Mouse (Mus musculus) liver, embryonic 12.5 days (tissue): ENCODE data around the gene Cptp. TPM values are rescaled to one million over a fixed set of nuclear protein-coding genes. Genes with fewer than 3 reads are reported as not detected.

Experiments
- ATAC-seq: fragments of 200-750 bp; cut with Nextera tagmentation; 2 replicates; pipeline ENCODE4 v1.8.0; 2017; ENCODE audit warnings: moderate number of reproducible peaks, mild to moderate bottlenecking, moderate library complexity
- H3K27ac ChIP-seq: fragments of 300-500 bp; sonication (generic); 2 replicates; pipeline ENCODE4 v1.5.1; 2016; ENCODE audit warnings: mild to moderate bottlenecking
- H3K27me3 ChIP-seq: fragments of 300-500 bp; sonication (generic); replicated peaks from 2 replicates; pipeline ENCODE4 v1.6.1; 2016; ENCODE audit warnings: mild to moderate bottlenecking, moderate library complexity
- H3K36me3 ChIP-seq: fragments of 300-500 bp; sonication (generic); 2 replicates; pipeline ENCODE4 v1.6.1; 2016; ENCODE audit warnings: mild to moderate bottlenecking, moderate library complexity
- H3K4me1 ChIP-seq: fragments of 300-500 bp; sonication (generic); 2 replicates; pipeline ENCODE4 v1.6.1; 2016
- H3K4me2 ChIP-seq: fragments of 300-500 bp; sonication (generic); 2 replicates; pipeline ENCODE4 v1.6.1; 2016; ENCODE audit warnings: mild to moderate bottlenecking, moderate library complexity
- H3K4me3 ChIP-seq: fragments of 300-500 bp; sonication (generic); 2 replicates; pipeline ENCODE4 v1.5.1; 2016; ENCODE audit warnings: mild to moderate bottlenecking, moderate library complexity
- H3K9ac ChIP-seq: fragments of 300-500 bp; sonication (generic); 2 replicates; pipeline ENCODE4 v1.6.1; 2016; ENCODE audit warnings: mild to moderate bottlenecking, moderate library complexity
- H3K9me3 ChIP-seq: fragments of 300-500 bp; sonication (generic); replicated peaks from 2 replicates; pipeline ENCODE4 v1.6.1; 2016; ENCODE audit warnings: mild to moderate bottlenecking, moderate library complexity
- WGBS: fragments of 180-500 bp; shearing (Covaris S2); methylation state at CpG from one replicate; pipeline ENCODE4 v1.1.7; 2016; ENCODE audit not compliant: insufficient replicate concordance; 5-methylcytosine and 5-hydroxymethylcytosine counted together
- polyA plus RNA-seq: library from polyadenylated mRNA; unstranded; fragments of >200 nt; fragmentation: Nextera tagmentation; extraction: Ambion mirVana; gene quantifications from 2 replicates; pipeline ENCODE4 v1.2.1, GENCODE M21; 2016

The Cptp gene
- polyA plus RNA-seq, 1 experiment from 2014 or later, result 10.3 TPM

- ATAC-seq, result no peak
- Histone ChIP-seq H3K27ac (no peak overlapping the region), H3K9ac (no peak overlapping the region), H3K4me2 (no peak overlapping the region), H3K4me3 (no peak overlapping the region), H3K36me3 (peaks cover 7% of the 10 kb centered on the region), H3K27me3 (peaks cover 43% of the 10 kb centered on the region), H3K4me1 (peaks cover 50% of the 10 kb centered on the region), H3K9me3 (no peaks in the 10 kb centered on the region)
- 40% methylated on average over 8 of the region's 8 CpGs for WGBS
Observed at GRCm38 (mm10) chr4:155838187-155839153, 30.8 kb downstream of the Cptp start.

DNA sequence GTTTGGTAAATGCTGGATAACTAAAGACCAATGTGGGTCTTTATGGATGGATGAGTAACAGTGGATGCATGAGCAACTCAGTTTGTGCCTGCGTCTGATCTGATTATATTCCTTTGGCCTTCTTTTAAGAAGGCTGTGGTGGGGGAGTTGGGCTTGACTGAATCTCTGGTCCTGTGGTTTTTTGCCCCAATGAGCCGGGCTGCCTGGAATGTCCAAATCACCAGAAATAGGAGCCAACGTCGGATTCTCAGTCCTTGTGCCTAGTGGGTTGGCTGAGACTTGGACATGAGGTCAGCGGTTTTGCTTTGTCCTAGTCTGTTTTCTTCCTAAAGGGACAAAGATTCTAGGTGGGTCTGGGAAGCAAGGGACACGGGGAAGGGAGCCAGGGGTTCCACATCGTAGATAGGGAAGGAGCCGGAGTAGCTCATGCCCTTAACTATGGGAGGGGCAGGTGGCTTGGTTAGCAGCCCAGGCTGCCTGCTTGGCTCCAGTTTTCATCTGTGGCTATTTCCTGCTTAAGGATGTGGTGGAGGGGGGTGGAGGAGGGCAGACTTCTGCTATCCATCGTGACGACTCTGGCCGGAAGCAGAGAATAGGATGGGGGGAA, 31.7 kb downstream of the Cptp start:
- ATAC-seq, result no peak
- H3K27me3 ChIP-seq, result peaks cover 34% of the 10 kb centered on the region
- WGBS, result 35% methylated on average over 11 of the region's 11 CpGs
- no peak overlapping the region for H3K9ac ChIP-seq
- H3K4me2 ChIP-seq, result no peak overlapping the region
- no peak overlapping the region for H3K27ac ChIP-seq
- peaks cover 59% of the 10 kb centered on the region for H3K4me1 ChIP-seq
- H3K9me3 ChIP-seq, result no peaks in the 10 kb centered on the region
- peaks cover 17% of the 10 kb centered on the region for H3K36me3 ChIP-seq
- H3K4me3 ChIP-seq, result no peak overlapping the region

- Histone ChIP-seq H3K9ac (no peak overlapping the region), H3K36me3 (peaks cover 23% of the 10 kb centered on the region), H3K4me1 (peaks cover 44% of the 10 kb centered on the region), H3K9me3 (no peaks in the 10 kb centered on the region), H3K27me3 (no peaks in the 10 kb centered on the region), H3K4me3 (no peak overlapping the region), H3K27ac (peak overlapping the region; percentile 24; the same call in 1 of the 2 replicates), H3K4me2 (no peak overlapping the region)
- no peak for ATAC-seq
- WGBS, result 45% methylated on average over 2 of the region's 2 CpGs
Observed at GRCm38 (mm10) chr4:155833836-155834235, 35.4 kb downstream of the Cptp start.

- Histone ChIP-seq H3K27ac (no peak overlapping the region), H3K4me1 (peaks cover 41% of the 10 kb centered on the region), H3K4me3 (peak overlapping the region; percentile 80; the same call in 1 of the 2 replicates), H3K9ac (peak overlapping the region; percentile 88; the same call in 1 of the 2 replicates), H3K4me2 (peak overlapping the region; percentile 89; the same call in 1 of the 2 replicates), H3K36me3 (peaks cover 28% of the 10 kb centered on the region), H3K27me3 (no peaks in the 10 kb centered on the region), H3K9me3 (no peaks in the 10 kb centered on the region)
- no peak for ATAC-seq
- whole genome bisulfite sequencing, result 69% methylated on average over 4 of the region's 4 CpGs
Observed at GRCm38 (mm10) chr4:155833234-155833633, 36.0 kb downstream of the Cptp start.

GRCm38 (mm10) chr4:155832321-155832720, 36.9 kb downstream of the Cptp start:
- Histone ChIP-seq H3K9me3 (no peaks in the 10 kb centered on the region), H3K9ac (peak overlapping the region; percentile 88), H3K36me3 (peaks cover 37% of the 10 kb centered on the region), H3K27me3 (no peaks in the 10 kb centered on the region), H3K27ac (peak overlapping the region; percentile 91), H3K4me1 (peaks cover 32% of the 10 kb centered on the region), H3K4me2 (peak overlapping the region; percentile 89), H3K4me3 (peak overlapping the region; percentile 80)
- ATAC-seq, result no peak
- WGBS, result 46% methylated on average over 10 of the region's 10 CpGs

GRCm38 (mm10) chr4:155831831-155832230, 37.4 kb downstream of the Cptp start:
- peak overlapping the region; percentile 89 for H3K4me2 ChIP-seq
- peak overlapping the region; percentile 80 for H3K4me3 ChIP-seq
- H3K4me1 ChIP-seq, result peaks cover 32% of the 10 kb centered on the region
- no peaks in the 10 kb centered on the region for H3K9me3 ChIP-seq
- WGBS, result under 1% methylated on average over 25 of the region's 25 CpGs
- peak; percentile 23 for ATAC-seq
- peaks cover 42% of the 10 kb centered on the region for H3K36me3 ChIP-seq
- H3K27me3 ChIP-seq, result no peaks in the 10 kb centered on the region
- peak overlapping the region; percentile 91 for H3K27ac ChIP-seq
- peak overlapping the region; percentile 88 for H3K9ac ChIP-seq

- H3K27ac ChIP-seq, result peak within 1 kb of the TSS; percentile 91
- H3K9me3 ChIP-seq, result no peaks in the 10 kb centered on the region
- H3K4me2 ChIP-seq, result peak within 1 kb of the TSS; percentile 89
- H3K27me3 ChIP-seq, result no peaks in the 10 kb centered on the region
- peak; percentile 96 for ATAC-seq
- under 1% methylated on average over 49 of the region's 49 CpGs for WGBS
- H3K9ac ChIP-seq, result peak within 1 kb of the TSS; percentile 88
- peak within 1 kb of the TSS; percentile 80 for H3K4me3 ChIP-seq
- peaks cover 32% of the 10 kb centered on the region for H3K4me1 ChIP-seq
- peaks cover 48% of the 10 kb centered on the region for H3K36me3 ChIP-seq
Observed at GRCm38 (mm10) chr4:155831205-155831766, 38.0 kb downstream of the Cptp start, which contains the start of gene Aurkaip1. Gene Aurkaip1, plus strand, starts transcription at chr4:155831272.

DNA sequence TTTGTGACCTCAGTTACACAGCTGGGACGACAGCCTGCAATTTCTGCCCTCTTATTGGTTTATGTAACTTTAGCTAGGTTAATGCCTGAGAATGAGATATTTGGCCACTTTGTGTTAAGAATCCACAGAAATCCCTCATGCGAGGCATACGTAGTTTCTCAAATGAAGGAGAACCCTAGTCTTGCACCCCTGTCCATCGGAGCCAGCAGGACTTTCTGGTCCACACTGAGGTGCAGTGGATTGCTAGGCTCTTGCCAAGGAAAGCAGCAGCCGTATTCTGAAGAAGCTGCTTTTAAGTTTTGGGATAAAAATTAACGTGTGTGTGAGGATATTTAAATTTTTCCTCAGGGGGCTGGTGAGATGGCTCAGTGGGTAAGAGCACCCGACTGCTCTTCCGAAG, 38.6 kb downstream of the Cptp start:
- ATAC-seq, result no peak
- Histone ChIP-seq H3K4me1 (peaks cover 32% of the 10 kb centered on the region), H3K27ac (peak overlapping the region; percentile 91), H3K9me3 (no peaks in the 10 kb centered on the region), H3K36me3 (peaks cover 52% of the 10 kb centered on the region), H3K4me2 (peak overlapping the region; percentile 89), H3K27me3 (no peaks in the 10 kb centered on the region), H3K4me3 (peak overlapping the region; percentile 80), H3K9ac (peak overlapping the region; percentile 62)
- 50% methylated on average over 8 of the region's 8 CpGs for WGBS

GRCm38 (mm10) chr4:155829866-155830265, 39.4 kb downstream of the Cptp start:
- Histone ChIP-seq H3K9me3 (no peaks in the 10 kb centered on the region), H3K4me3 (no peak overlapping the region)
- WGBS, result 91% methylated on average over 4 of the region's 4 CpGs

GRCm38 (mm10) chr4:155823443-155823842, 45.8 kb downstream of the Cptp start:
- no peak for ATAC-seq
- 93% methylated on average over 16 of the region's 16 CpGs for WGBS
- Histone ChIP-seq H3K4me2 (no peak overlapping the region), H3K27ac (no peak overlapping the region), H3K4me3 (no peak overlapping the region), H3K4me1 (0 out of 2 replicates have a peak, but pooled peaks cover 5% of the 10 kb centered on the region), H3K27me3 (no peaks in the 10 kb centered on the region), H3K9ac (no peak overlapping the region), H3K9me3 (no peaks in the 10 kb centered on the region), H3K36me3 (peaks cover 97% of the 10 kb centered on the region)

More at GRCm38 (mm10) chr4:155829866-155830265, 39.4 kb downstream of the Cptp start:
- no peak for ATAC-seq
- H3K27me3 ChIP-seq, result no peaks in the 10 kb centered on the region
- H3K4me1 ChIP-seq, result peaks cover 32% of the 10 kb centered on the region
- H3K36me3 ChIP-seq, result peaks cover 59% of the 10 kb centered on the region
- H3K27ac ChIP-seq, result peak overlapping the region; percentile 91
- H3K9ac ChIP-seq, result no peak overlapping the region
- peak overlapping the region; percentile 89; the same call in 1 of the 2 replicates for H3K4me2 ChIP-seq

DNA sequence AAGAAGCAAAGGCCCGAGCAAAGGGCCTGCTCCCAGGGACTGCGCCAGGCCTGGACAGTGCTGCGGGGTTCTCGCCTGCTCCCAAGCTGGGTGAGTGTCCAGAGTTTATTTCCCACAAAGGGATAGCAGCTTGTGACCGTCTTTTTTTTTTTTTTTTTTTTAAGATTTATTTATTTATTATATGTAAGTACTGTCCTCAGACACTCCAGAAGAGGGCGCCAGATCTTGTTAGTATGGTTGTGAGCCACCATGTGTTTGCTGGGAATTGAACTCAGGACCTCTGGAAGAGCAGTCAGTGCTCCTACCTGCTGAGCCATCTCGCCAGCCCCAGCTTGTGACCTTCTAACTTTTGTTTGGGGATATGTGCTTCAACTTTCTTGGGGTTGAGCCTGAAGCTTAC, 48.2 kb downstream of the Cptp start:
- WGBS, result 79% methylated on average over 7 of the region's 7 CpGs

More for the DNA sequence above, 48.2 kb downstream of the Cptp start:
- no peak for ATAC-seq
- H3K9me3 ChIP-seq, result no peaks in the 10 kb centered on the region
- H3K4me3 ChIP-seq, result no peak overlapping the region
- H3K4me2 ChIP-seq, result no peak overlapping the region
- no peak overlapping the region for H3K27ac ChIP-seq
- H3K9ac ChIP-seq, result no peak overlapping the region
- 0 out of 2 replicates have a peak, but pooled peaks cover 5% of the 10 kb centered on the region for H3K4me1 ChIP-seq
- no peaks in the 10 kb centered on the region for H3K27me3 ChIP-seq
- H3K36me3 ChIP-seq, result peaks cover 98% of the 10 kb centered on the region
